Mouse (Mus musculus) MEL (cell line): Measurements from ENCODE around the gene Osmr.

ENCODE experiments used
- BHLHE40 ChIP-seq: IDR thresholded peaks from 2 replicates; pipeline ENCODE4 v1.6.1; 2012; ENCODE audit warnings: low read depth, mild to moderate bottlenecking, inconsistent platforms, low read length, improper control_type of control experiment, borderline replicate concordance
- EP300 ChIP-seq, 2 experiments: IDR thresholded peaks; 2 replicates each; pipeline ENCODE4 v1.6.1; 2011; ENCODE audit warnings: improper control_type of control experiment in 2 of 2, low read length in 2 of 2, low read depth in 1 of 2, mild to moderate bottlenecking in 1 of 2
- KAT2A ChIP-seq: conservative IDR thresholded peaks from 2 replicates; pipeline ENCODE4 v1.6.1; 2012; ENCODE audit warnings: low read depth, low read length, improper control_type of control experiment, inconsistent platforms

GRCm38 (mm10) chr15:6874601-6875019, at the start of gene Osmr:
- TF ChIP-seq EP300 (IDR thresholded peaks at IDR 0.05; ENCODE audit: low read depth in 1 of 2, low read length in 2 of 2) (no peak), KAT2A (no peak), BHLHE40 (no peak)
